Mouse (Mus musculus) kidney, postnatal 0 days (tissue): ENCODE results near the gene Faap100. TPM values are rescaled to one million over a fixed set of nuclear protein-coding genes. Genes with fewer than 3 reads are reported as not detected.

Source experiments
- ATAC-seq: fragments of 200-750 bp; cut with Nextera tagmentation; replicated peaks from 2 replicates; pipeline ENCODE4 v1.8.0; 2017; ENCODE audit warnings: low read depth, moderate number of reproducible peaks, moderate TSS enrichment, moderate library complexity; ENCODE audit not compliant: low FRiP score
- DNase-seq: peaks from one replicate; pipeline ENCODE4 v3.0.0-alpha.2; 2016; ENCODE audit warnings: low spot score
- H3K27ac ChIP-seq: fragments of 300-500 bp; sonication (generic); 2 replicates; pipeline ENCODE4 v1.5.1; 2014; ENCODE audit warnings: mild to moderate bottlenecking
- H3K27me3 ChIP-seq: fragments of 300-500 bp; sonication (generic); 2 replicates; pipeline ENCODE4 v1.6.1; 2014; ENCODE audit warnings: low read length, mixed read lengths; ENCODE audit not compliant: insufficient read depth
- H3K36me3 ChIP-seq: fragments of 300-500 bp; sonication (generic); 2 replicates; pipeline ENCODE4 v1.6.1; 2014; ENCODE audit warnings: low read length, mixed read lengths; ENCODE audit not compliant: insufficient read depth
- H3K4me1 ChIP-seq: fragments of 300-500 bp; sonication (generic); replicated peaks from 2 replicates; pipeline ENCODE4 v1.6.1; 2014; ENCODE audit warnings: antibody characterized with exemption, low read length, mixed read lengths; ENCODE audit not compliant: insufficient read depth
- H3K4me2 ChIP-seq: fragments of 300-500 bp; sonication (generic); 2 replicates; pipeline ENCODE4 v1.6.1; 2014; ENCODE audit warnings: mild to moderate bottlenecking, low read length, moderate library complexity, mixed read lengths
- H3K4me3 ChIP-seq: fragments of 300-500 bp; sonication (generic); replicated peaks from 2 replicates; pipeline ENCODE4 v1.5.1; 2014; ENCODE audit warnings: low read depth, low read length
- H3K9ac ChIP-seq: fragments of 300-500 bp; sonication (generic); 2 replicates; pipeline ENCODE4 v1.6.1; 2014; ENCODE audit warnings: low read depth, low read length
- H3K9me3 ChIP-seq: fragments of 300-500 bp; sonication (generic); replicated peaks from 2 replicates; pipeline ENCODE4 v1.6.1; 2016; ENCODE audit warnings: low read length, inconsistent platforms, mixed read lengths
- CTCF ChIP-seq: IDR thresholded peaks from 2 replicates; pipeline ENCODE4 v1.5.1; 2016; ENCODE audit warnings: antibody characterized with exemption, low read depth, mild to moderate bottlenecking, moderate library complexity
- WGBS: fragments of 180-500 bp; shearing (Covaris S2); extraction: QIAGEN DNeasy Blood & Tissue Kit; methylation state at CpG from one replicate; pipeline ENCODE4 v1.1.7; 2014; 5-methylcytosine and 5-hydroxymethylcytosine counted together
- polyA plus RNA-seq: library from polyadenylated mRNA; unstranded; fragments of >200 nt; fragmentation: Nextera tagmentation; extraction: Ambion mirVana; gene quantifications from 2 replicates; pipeline ENCODE4 v1.2.1, GENCODE M21; 2015

The Faap100 gene
- polyA plus RNA-seq, 1 experiment from 2014 or later, result 21.9 TPM

GRCm38 (mm10) chr11:120395661-120396060 lies 17.1 kb upstream of the Faap100 start:
- Histone ChIP-seq H3K27me3 (no peaks in the 10 kb centered on the region), H3K4me1 (no peaks in the 10 kb centered on the region), H3K9ac (no peak overlapping the region), H3K4me3 (no peak overlapping the region), H3K4me2 (no peak overlapping the region), H3K9me3 (no peaks in the 10 kb centered on the region), H3K27ac (no peak overlapping the region), H3K36me3 (peaks cover 35% of the 10 kb centered on the region)
- TF ChIP-seq CTCF, result no peak
- WGBS, result 70% methylated on average over 4 of the region's 4 CpGs
- DNase-seq (no peak), ATAC-seq (no peak)

GRCm38 (mm10) chr11:120388580-120388979 lies 10.0 kb upstream of the Faap100 start:
- ATAC-seq, result no peak
- H3K4me2 ChIP-seq, result no peak overlapping the region
- 88% methylated on average over 9 of the region's 9 CpGs for WGBS
- H3K9me3 ChIP-seq, result no peaks in the 10 kb centered on the region
- peaks cover 43% of the 10 kb centered on the region for H3K36me3 ChIP-seq
- no peak overlapping the region for H3K9ac ChIP-seq
- DNase-seq, result no peak
- no peaks in the 10 kb centered on the region for H3K4me1 ChIP-seq
- H3K4me3 ChIP-seq, result no peak overlapping the region
- H3K27ac ChIP-seq, result no peak overlapping the region
- no peaks in the 10 kb centered on the region for H3K27me3 ChIP-seq
- no peak for TF ChIP-seq CTCF

- Histone ChIP-seq H3K4me2 (no peak overlapping the region), H3K27ac (no peak overlapping the region), H3K4me1 (no peaks in the 10 kb centered on the region), H3K36me3 (peaks cover 50% of the 10 kb centered on the region), H3K9me3 (no peaks in the 10 kb centered on the region), H3K9ac (no peak overlapping the region), H3K4me3 (no peak overlapping the region), H3K27me3 (no peaks in the 10 kb centered on the region)
- DNase-seq, result no peak
- ATAC-seq, result no peak
- 56% methylated on average over 2 of the region's 2 CpGs for WGBS
- no peak for TF ChIP-seq CTCF
Observed at GRCm38 (mm10) chr11:120387157-120387556, 8.6 kb upstream of the Faap100 start.

- H3K4me2 ChIP-seq, result no peak overlapping the region
- H3K27me3 ChIP-seq, result no peaks in the 10 kb centered on the region
- WGBS, result 97% methylated on average over 6 of the region's 6 CpGs
- no peak overlapping the region for H3K4me3 ChIP-seq
- no peaks in the 10 kb centered on the region for H3K9me3 ChIP-seq
- peaks cover 51% of the 10 kb centered on the region for H3K36me3 ChIP-seq
- no peaks in the 10 kb centered on the region for H3K4me1 ChIP-seq
- no peak overlapping the region for H3K27ac ChIP-seq
- TF ChIP-seq CTCF, result no peak
- no peak for ATAC-seq
- no peak for DNase-seq
- H3K9ac ChIP-seq, result no peak overlapping the region
Observed at GRCm38 (mm10) chr11:120386632-120387031, 8.1 kb upstream of the Faap100 start.

GRCm38 (mm10) chr11:120382509-120382908 lies 3.9 kb upstream of the Faap100 start:
- Histone ChIP-seq H3K9me3 (no peaks in the 10 kb centered on the region), H3K36me3 (peaks cover 58% of the 10 kb centered on the region), H3K4me2 (no peak overlapping the region), H3K27me3 (no peaks in the 10 kb centered on the region), H3K4me3 (no peak overlapping the region), H3K27ac (no peak overlapping the region), H3K4me1 (peaks cover 10% of the 10 kb centered on the region), H3K9ac (no peak overlapping the region)
- ATAC-seq, result no peak
- WGBS, result 90% methylated on average over 9 of the region's 9 CpGs
- DNase-seq, result no peak
- no peak for TF ChIP-seq CTCF

- 88% methylated on average over 4 of the region's 4 CpGs for WGBS
- H3K36me3 ChIP-seq, result peaks cover 63% of the 10 kb centered on the region
Observed at GRCm38 (mm10) chr11:120381157-120381556, 2.6 kb upstream of the Faap100 start.

GRCm38 (mm10) chr11:120380271-120380670 lies 1.7 kb upstream of the Faap100 start:
- Histone ChIP-seq H3K9ac (no peak overlapping the region), H3K4me1 (peaks cover 10% of the 10 kb centered on the region), H3K27me3 (no peaks in the 10 kb centered on the region), H3K4me2 (no peak overlapping the region), H3K4me3 (no peak overlapping the region), H3K36me3 (peaks cover 64% of the 10 kb centered on the region), H3K27ac (no peak overlapping the region), H3K9me3 (no peaks in the 10 kb centered on the region)
- WGBS, result 94% methylated on average over 3 of the region's 3 CpGs
- no peak for DNase-seq
- no peak for ATAC-seq
- TF ChIP-seq CTCF, result no peak

More at GRCm38 (mm10) chr11:120381157-120381556, 2.6 kb upstream of the Faap100 start:
- ATAC-seq, result no peak
- H3K4me1 ChIP-seq, result peaks cover 10% of the 10 kb centered on the region
- H3K4me3 ChIP-seq, result no peak overlapping the region
- H3K4me2 ChIP-seq, result no peak overlapping the region
- no peak for TF ChIP-seq CTCF
- H3K9ac ChIP-seq, result no peak overlapping the region
- H3K9me3 ChIP-seq, result no peaks in the 10 kb centered on the region
- no peak for DNase-seq
- no peak overlapping the region for H3K27ac ChIP-seq
- H3K27me3 ChIP-seq, result no peaks in the 10 kb centered on the region
